Mouse (Mus musculus) gastrocnemius, adult 2 months (tissue): ENCODE data around the gene Fgf16. TPM values are rescaled to one million over a fixed set of nuclear protein-coding genes. Genes with fewer than 3 reads are reported as not detected.

Source experiments
- DNase-seq: peaks from one replicate; pipeline ENCODE4 v3.0.0; 2022
- H3K27ac ChIP-seq: fragments of 200-600 bp; 2 replicates; pipeline ENCODE4 v1.8.1; 2022; ENCODE audit warnings: mild to moderate bottlenecking
- H3K4me3 ChIP-seq: fragments of 200-600 bp; 2 replicates; pipeline ENCODE4 v1.8.1; 2022; ENCODE audit warnings: mild to moderate bottlenecking, moderate library complexity
- CTCF ChIP-seq: fragments of 200-600 bp; IDR thresholded peaks from 2 replicates; pipeline ENCODE4 v1.8.1; 2022; ENCODE audit warnings: antibody characterized with exemption, mild to moderate bottlenecking, moderate library complexity
- intact Hi-C: fragments of 180-260 bp; cut with DNase I; formaldehyde crosslinking; loops from one replicate; pipeline ENCODE4 v1.15.1; 2025
- long read RNA-seq, 2 experiments: library from polyadenylated mRNA; stranded (forward); transcript quantifications; one replicate each; pipeline ENCODE4 v2.0.0; 2021
- total RNA-seq, 2 experiments: library from RNA; stranded (reverse); gene quantifications; 2 replicates each; pipeline ENCODE4 v1.2.3; 2021

Fgf16 gene
- total RNA-seq, result under 1 TPM; 0.33 to 0.75 TPM
- long read RNA-seq, experiment 1, result 0 reads
- long read RNA-seq, experiment 2, result 0 reads

- TF ChIP-seq CTCF, result no peak
- peak; percentile 19 for DNase-seq
- intact Hi-C loops, result no loop called here
- H3K4me3 ChIP-seq, result peak within 1 kb of the TSS; percentile 72
- peak within 1 kb of the TSS; percentile 64 for H3K27ac ChIP-seq
Measured at GRCm38 (mm10) chrX:105764162-105765004, at the start of gene Fgf16. Gene Fgf16, plus strand, starts transcription at chrX:105764279.

GRCm38 (mm10) chrX:105714740-105715139, 49.3 kb upstream of the Fgf16 start:
- Histone ChIP-seq H3K4me3 (no peak overlapping the region), H3K27ac (no peak overlapping the region)
- DNase-seq, result no peak
- intact Hi-C loops, result no loop called here
- no peak for TF ChIP-seq CTCF

- intact Hi-C loops, result no loop called here
- DNase-seq, result no peak
- Histone ChIP-seq H3K4me3 (no peak overlapping the region), H3K27ac (no peak overlapping the region)
- no peak for TF ChIP-seq CTCF
Measured at GRCm38 (mm10) chrX:105715789-105716321, 48.2 kb upstream of the Fgf16 start.

GRCm38 (mm10) chrX:105718388-105718787, 45.7 kb upstream of the Fgf16 start:
- DNase-seq, result no peak
- Histone ChIP-seq H3K27ac (no peak overlapping the region), H3K4me3 (no peak overlapping the region)
- intact Hi-C loops, result no loop called here
- no peak for TF ChIP-seq CTCF

GRCm38 (mm10) chrX:105718943-105719342, 45.1 kb upstream of the Fgf16 start:
- TF ChIP-seq CTCF, result no peak
- no peak overlapping the region for H3K4me3 ChIP-seq
- intact Hi-C loops, result no loop called here
- no peak overlapping the region for H3K27ac ChIP-seq
- DNase-seq, result peak; percentile 22

GRCm38 (mm10) chrX:105724174-105724573, 39.9 kb upstream of the Fgf16 start:
- TF ChIP-seq CTCF, result no peak

GRCm38 (mm10) chrX:105762847-105763527, 1.1 kb upstream of the Fgf16 start:
- intact Hi-C loops, result no loop called here
- DNase-seq, result peak; percentile 33
- Histone ChIP-seq H3K27ac (peak overlapping the region; percentile 38; the same call in 1 of the 2 replicates), H3K4me3 (peak overlapping the region; percentile 72)
- TF ChIP-seq CTCF, result peak; percentile 29; the same call in 1 of the 2 replicates

More at GRCm38 (mm10) chrX:105724174-105724573, 39.9 kb upstream of the Fgf16 start:
- H3K27ac ChIP-seq, result no peak overlapping the region
- intact Hi-C loops, result no loop called here
- H3K4me3 ChIP-seq, result no peak overlapping the region
- no peak for DNase-seq

GRCm38 (mm10) chrX:105763612-105764011, 467 bp upstream of the Fgf16 start:
- no peak for TF ChIP-seq CTCF

GRCm38 (mm10) chrX:105765005-105765706, 1.1 kb downstream of the Fgf16 start:
- intact Hi-C loops, result no loop called here
- peak; percentile 23 for DNase-seq
- no peak for TF ChIP-seq CTCF

More at GRCm38 (mm10) chrX:105763612-105764011, 467 bp upstream of the Fgf16 start:
- peak; percentile 26 for DNase-seq
- intact Hi-C loops, result no loop called here
- H3K27ac ChIP-seq, result peak overlapping the region; percentile 38
- H3K4me3 ChIP-seq, result peak overlapping the region; percentile 72

GRCm38 (mm10) chrX:105766013-105766412, 1.9 kb downstream of the Fgf16 start:
- no peak overlapping the region for H3K27ac ChIP-seq
- no peak overlapping the region for H3K4me3 ChIP-seq
- intact Hi-C loops, result no loop called here
- no peak for DNase-seq
- no peak for TF ChIP-seq CTCF

More at GRCm38 (mm10) chrX:105765005-105765706, 1.1 kb downstream of the Fgf16 start:
- Histone ChIP-seq H3K4me3 (peak overlapping the region; percentile 72), H3K27ac (peak overlapping the region; percentile 64)

GRCm38 (mm10) chrX:105767177-105767764, 3.2 kb downstream of the Fgf16 start:
- TF ChIP-seq CTCF, result no peak
- no peak overlapping the region for H3K27ac ChIP-seq
- peak; percentile 54 for DNase-seq
- H3K4me3 ChIP-seq, result no peak overlapping the region
- intact Hi-C loops, result no loop called here

- no peak for TF ChIP-seq CTCF
- intact Hi-C loops, result no loop called here
- H3K4me3 ChIP-seq, result no peak overlapping the region
- H3K27ac ChIP-seq, result no peak overlapping the region
- peak; percentile 14 for DNase-seq
Measured at GRCm38 (mm10) chrX:105767932-105768331, 3.9 kb downstream of the Fgf16 start.
